Mouse (Mus musculus) MEL (cell line): Measurements from ENCODE around the gene Ndufs8. TPM values are rescaled to one million over a fixed set of nuclear protein-coding genes. Genes with fewer than 3 reads are reported as not detected.

Experiments used
- DNase-seq: peaks from one replicate; pipeline ENCODE4 v3.0.0; 2011; ENCODE audit warnings: low read depth, low spot score
- H3K27ac ChIP-seq: 2 replicates; pipeline ENCODE4 v1.5.1; 2012; ENCODE audit warnings: low read depth, mild to moderate bottlenecking, control low read depth, low read length, moderate library complexity; ENCODE audit not compliant: control insufficient read depth
- H3K27me3 ChIP-seq, 2 experiments: fragments of 150-350 bp in 1 of 2; sonication (generic) in 1 of 2; 2 replicates each; pipeline ENCODE4 v1.6.1; 2012; ENCODE audit warnings: low read length in 2 of 2, mild to moderate bottlenecking in 2 of 2, improper control_type of control experiment in 1 of 2, moderate library complexity in 1 of 2; ENCODE audit not compliant: insufficient read depth in 2 of 2, control insufficient read depth in 1 of 2
- H3K36me3 ChIP-seq, 2 experiments: 2 replicates each; pipeline ENCODE4 v1.6.1; 2012 to 2014; ENCODE audit warnings: low read length in 2 of 2, improper control_type of control experiment in 1 of 2, inconsistent platforms in 1 of 2, mild to moderate bottlenecking in 1 of 2; ENCODE audit not compliant: insufficient read depth in 2 of 2, control insufficient read depth in 1 of 2
- H3K4me1 ChIP-seq, 2 experiments: fragments of 150-350 bp in 1 of 2; sonication (generic) in 1 of 2; 2 replicates each; pipeline ENCODE4 v1.6.1; 2012; ENCODE audit warnings: low read length in 2 of 2, improper control_type of control experiment in 1 of 2, mild to moderate bottlenecking in 1 of 2; ENCODE audit not compliant: insufficient read depth in 2 of 2, control insufficient read depth in 1 of 2
- H3K4me3 ChIP-seq, 2 experiments: fragments of 150-350 bp in 1 of 2; sonication (generic) in 1 of 2; 2 replicates each; pipeline ENCODE4 v1.5.1; 2012; ENCODE audit warnings: low read depth in 2 of 2, low read length in 2 of 2, mild to moderate bottlenecking in 2 of 2, moderate library complexity in 2 of 2, control low read depth in 1 of 2, improper control_type of control experiment in 1 of 2; ENCODE audit not compliant: control insufficient read depth in 1 of 2, insufficient read depth in 1 of 2
- H3K79me2 ChIP-seq: 2 replicates; pipeline ENCODE4 v1.6.1; 2012; ENCODE audit warnings: mild to moderate bottlenecking, low read length, moderate library complexity; ENCODE audit not compliant: control insufficient read depth, poor library complexity, insufficient read depth
- H3K9ac ChIP-seq: 2 replicates; pipeline ENCODE4 v1.6.1; 2012; ENCODE audit warnings: low read depth, mild to moderate bottlenecking, control low read depth, low read length, moderate library complexity; ENCODE audit not compliant: control insufficient read depth, poor library complexity, severe bottlenecking
- H3K9me3 ChIP-seq: fragments of 150-350 bp; sonication (generic); replicated peaks from 2 replicates; pipeline ENCODE4 v1.6.1; 2012; ENCODE audit warnings: mild to moderate bottlenecking, low read length, improper control_type of control experiment, moderate library complexity; ENCODE audit not compliant: insufficient read depth
- E2F4 ChIP-seq: IDR thresholded peaks from 2 replicates; pipeline ENCODE4 v1.6.1; 2011; ENCODE audit warnings: low read depth, low read length, improper control_type of control experiment, borderline replicate concordance
- EP300 ChIP-seq, 2 experiments: IDR thresholded peaks; 2 replicates each; pipeline ENCODE4 v1.6.1; 2011; ENCODE audit warnings: improper control_type of control experiment in 2 of 2, low read length in 2 of 2, low read depth in 1 of 2, mild to moderate bottlenecking in 1 of 2
- GATA1 ChIP-seq: IDR thresholded peaks from 2 replicates; pipeline ENCODE4 v1.6.1; 2011; ENCODE audit warnings: low read depth, low read length, improper control_type of control experiment
- KAT2A ChIP-seq: conservative IDR thresholded peaks from 2 replicates; pipeline ENCODE4 v1.6.1; 2012; ENCODE audit warnings: low read depth, low read length, improper control_type of control experiment, inconsistent platforms
- MAFK ChIP-seq: IDR thresholded peaks from 2 replicates; pipeline ENCODE4 v1.6.1; 2011; ENCODE audit warnings: low read depth, mild to moderate bottlenecking, low read length, improper control_type of control experiment, borderline replicate concordance
- MEF2A ChIP-seq: IDR thresholded peaks from 2 replicates; pipeline ENCODE4 v1.6.1; 2014; ENCODE audit warnings: low read depth, mild to moderate bottlenecking, inconsistent platforms, low read length, improper control_type of control experiment; ENCODE audit not compliant: poor library complexity, insufficient replicate concordance, severe bottlenecking; ENCODE audit errors: extremely low read depth
- MXI1 ChIP-seq: IDR thresholded peaks from 2 replicates; pipeline ENCODE4 v1.6.1; 2011; ENCODE audit warnings: mild to moderate bottlenecking, low read depth, low read length, improper control_type of control experiment
- MYB ChIP-seq: IDR thresholded peaks from 2 replicates; pipeline ENCODE4 v1.6.1; 2011; ENCODE audit warnings: mild to moderate bottlenecking, low read depth, low read length, improper control_type of control experiment
- NELFE ChIP-seq: IDR thresholded peaks from 2 replicates; pipeline ENCODE4 v1.6.1; 2011; ENCODE audit warnings: low read depth, low read length, improper control_type of control experiment
- SMC3 ChIP-seq: IDR thresholded peaks from 2 replicates; pipeline ENCODE4 v1.6.1; 2011; ENCODE audit warnings: low read depth, low read length, improper control_type of control experiment
- TBP ChIP-seq: IDR thresholded peaks from 2 replicates; pipeline ENCODE4 v1.8.0; 2011; ENCODE audit warnings: low read depth, low read length, improper control_type of control experiment
- TCF12 ChIP-seq: IDR thresholded peaks from 2 replicates; pipeline ENCODE4 v1.6.1; 2014; ENCODE audit warnings: low read depth, mild to moderate bottlenecking, inconsistent platforms, low read length, improper control_type of control experiment, moderate library complexity
- UBTF ChIP-seq: IDR thresholded peaks from 2 replicates; pipeline ENCODE4 v1.6.1; 2012; ENCODE audit warnings: low read depth, mild to moderate bottlenecking, inconsistent platforms, low read length, improper control_type of control experiment, moderate library complexity, borderline replicate concordance; ENCODE audit not compliant: insufficient read depth
- ZC3H11A ChIP-seq: IDR thresholded peaks from 2 replicates; pipeline ENCODE4 v1.6.1; 2012; ENCODE audit warnings: low read depth, mild to moderate bottlenecking, inconsistent platforms, low read length, improper control_type of control experiment
- ZKSCAN1 ChIP-seq: IDR thresholded peaks from 2 replicates; pipeline ENCODE4 v1.6.1; 2012; ENCODE audit warnings: low read depth, mild to moderate bottlenecking, inconsistent platforms, low read length, improper control_type of control experiment, moderate library complexity
- polyA plus RNA-seq, 2 experiments: library from polyadenylated mRNA; stranded (reverse) in 1 of 2; unstranded in 1 of 2; fragments of >175 nt in 1 of 2; fragments of >200 nt in 1 of 2; gene quantifications; 2 replicates each; pipeline versions ENCODE4 v1.2.1 to v1.2.4; 2012; ENCODE audit warnings: low replicate concordance in 2 of 2, low read depth in 1 of 2; ENCODE audit not compliant: insufficient read length in 2 of 2, insufficient read depth in 1 of 2, missing spikeins in 1 of 2
- total RNA-seq: library from RNA; depleted of rRNA; stranded (reverse); fragments of 300-350 nt; gene quantifications from 2 replicates; pipeline ENCODE4 v1.2.3, GENCODE M21; 2012

Ndufs8 gene
- total and polyA plus RNA-seq, 3 experiments: 205 to 243 TPM; not detected in 1

DNA sequence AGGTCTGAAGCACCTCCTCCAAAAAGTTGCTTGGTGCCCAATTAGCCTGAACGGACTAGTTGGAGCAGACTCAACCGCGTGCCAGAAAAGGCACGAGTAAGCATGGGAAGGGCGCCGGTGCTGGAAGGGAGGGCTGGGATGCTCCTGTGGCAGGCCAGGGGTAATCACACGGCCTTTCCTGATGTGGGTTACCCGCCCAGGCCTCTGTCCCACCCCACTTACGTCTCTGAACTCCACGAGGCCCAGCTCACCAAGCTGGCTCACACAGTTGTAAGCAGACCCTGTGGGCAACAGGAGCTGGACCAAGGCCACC lies 8.3 kb downstream of the Ndufs8 start:
- no peak for DNase-seq
- H3K79me2 ChIP-seq: peaks cover 2% of the 10 kb centered on the region; the same call in 1 of the 2 replicates
- no peaks in the 10 kb centered on the region for H3K9me3 ChIP-seq
- no peak overlapping the region for H3K27ac ChIP-seq
- H3K4me1 ChIP-seq: peaks cover 0 to 22% of the 10 kb centered on the region in 2 experiments; a peak in 2 of 4 replicates
- H3K36me3 ChIP-seq: peaks cover 0 to 12% of the 10 kb centered on the region in 2 experiments; a peak in 2 of 4 replicates
- no peak overlapping the region for H3K9ac ChIP-seq
- H3K4me3 ChIP-seq: no peak overlapping the region
- no peaks in the 10 kb centered on the region for H3K27me3 ChIP-seq
- TF ChIP-seq GATA1 (no peak), TCF12 (no peak)

DNA sequence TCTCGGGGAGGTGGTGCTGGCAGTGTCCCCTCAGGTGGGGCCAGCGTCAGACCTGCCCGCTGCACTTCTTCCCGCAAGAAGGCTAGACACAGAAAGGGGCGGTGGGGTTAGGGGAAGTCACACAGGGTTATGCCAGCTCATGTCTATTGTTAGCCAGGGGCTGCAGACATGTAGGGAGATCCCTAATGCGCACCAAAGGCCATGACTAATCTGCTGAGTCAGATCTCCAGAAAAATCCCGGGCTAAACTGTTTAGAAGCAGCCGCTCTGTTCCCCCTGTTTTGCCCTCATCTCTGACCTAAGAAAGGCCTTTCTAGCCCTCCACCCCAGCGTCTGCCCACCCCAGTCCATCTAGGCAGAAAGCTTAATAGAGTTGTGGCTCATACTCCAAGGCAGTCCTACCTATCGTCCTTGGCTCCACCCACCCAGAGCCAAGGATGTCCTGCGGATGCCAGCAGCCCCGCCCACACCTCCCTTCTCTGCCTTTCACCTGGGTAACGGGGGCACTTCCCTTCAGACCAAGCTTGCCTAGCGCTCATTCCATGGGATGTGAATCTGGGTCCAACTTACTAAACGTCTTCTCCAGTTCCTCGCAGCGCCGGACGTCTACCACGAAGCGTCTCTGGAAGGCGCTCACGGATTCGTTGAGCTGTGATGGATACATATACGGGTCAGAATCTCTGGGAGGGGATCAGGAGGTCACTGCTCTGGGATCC lies 8.8 kb downstream of the Ndufs8 start:
- H3K79me2 ChIP-seq: peaks cover 2% of the 10 kb centered on the region; the same call in 1 of the 2 replicates
- no peak overlapping the region for H3K4me3 ChIP-seq
- no peak overlapping the region for H3K27ac ChIP-seq
- no peaks in the 10 kb centered on the region for H3K27me3 ChIP-seq
- H3K9ac ChIP-seq: no peak overlapping the region
- TF ChIP-seq ZC3H11A (no peak), TBP (no peak), MAFK (no peak), ZKSCAN1 (no peak), MEF2A (no peak), MYB (no peak), SMC3 (no peak), EP300 (IDR thresholded peaks at IDR 0.05; ENCODE audit: low read depth in 1 of 2, low read length in 2 of 2) (no peak), E2F4 (no peak), UBTF (no peak), NELFE (no peak), KAT2A (no peak), MXI1 (no peak)
- H3K4me1 ChIP-seq: peaks cover 0 to 22% of the 10 kb centered on the region in 2 experiments; a peak in 2 of 4 replicates
- H3K36me3 ChIP-seq: peaks cover 0 to 12% of the 10 kb centered on the region in 2 experiments; a peak in 2 of 4 replicates
- H3K9me3 ChIP-seq: no peaks in the 10 kb centered on the region
- no peak for DNase-seq
